Mouse (Mus musculus): Measurements from ENCODE around the gene Aldh3b2. TPM values are rescaled to one million over a fixed set of nuclear protein-coding genes. Genes with fewer than 3 reads are reported as not detected.
"Not testable (repeated sequence)": the region's sequence is repeated elsewhere in the genome, so short reads cannot be mapped to it uniquely, and the experiment has no call there.

The Aldh3b2 gene
- polyA plus RNA-seq, 1 experiment from 2014 or later = 2.0 TPM

- Histone ChIP-seq H3K27me3 (ENCODE audit: insufficient read depth, poor library complexity, severe bottlenecking) (no peaks in the 10 kb centered on the region; the same call in 1 of the 2 replicates), H3K4me1 (replicated peaks) (0 out of 2 replicates have a peak, but pooled peaks cover 9% of the 10 kb centered on the region), H3K27ac (no peak overlapping the region), H3K4me3 (no peak overlapping the region), H3K9me3 (no peaks in the 10 kb centered on the region), H3K36me3 (no peaks in the 10 kb centered on the region)
- 62% methylated on average over 1 of the region's 1 CpGs for WGBS
- DNase-seq (ENCODE audit: low spot score) = no peak
Measured at GRCm38 (mm10) chr19:3952099-3952498, 20.0 kb upstream of the Aldh3b2 start.

GRCm38 (mm10) chr19:3955033-3955432, 17.1 kb upstream of the Aldh3b2 start:
- 86% methylated on average over 3 of the region's 3 CpGs for WGBS

GRCm38 (mm10) chr19:3955804-3956203, 16.3 kb upstream of the Aldh3b2 start:
- Histone ChIP-seq H3K27me3 (ENCODE audit: insufficient read depth, poor library complexity, severe bottlenecking) (no peaks in the 10 kb centered on the region), H3K36me3 (no peaks in the 10 kb centered on the region), H3K4me1 (replicated peaks) (0 out of 2 replicates have a peak, but pooled peaks cover 3% of the 10 kb centered on the region), H3K27ac (no peak overlapping the region), H3K4me3 (no peak overlapping the region), H3K9me3 (no peaks in the 10 kb centered on the region)
- WGBS = 61% methylated on average over 4 of the region's 4 CpGs
- DNase-seq (ENCODE audit: low spot score) = no peak

More at GRCm38 (mm10) chr19:3955033-3955432, 17.1 kb upstream of the Aldh3b2 start:
- Histone ChIP-seq H3K4me3 (no peak overlapping the region), H3K4me1 (replicated peaks) (0 out of 2 replicates have a peak, but pooled peaks cover 3% of the 10 kb centered on the region), H3K9me3 (no peaks in the 10 kb centered on the region), H3K27ac (no peak overlapping the region), H3K27me3 (ENCODE audit: insufficient read depth, poor library complexity, severe bottlenecking) (no peaks in the 10 kb centered on the region), H3K36me3 (no peaks in the 10 kb centered on the region)
- no peak for DNase-seq (ENCODE audit: low spot score)

GRCm38 (mm10) chr19:3957296-3958036, 14.7 kb upstream of the Aldh3b2 start:
- not testable (repeated sequence) for H3K36me3 ChIP-seq; H3K27me3 ChIP-seq (ENCODE audit: insufficient read depth, poor library complexity, severe bottlenecking); H3K27ac ChIP-seq; H3K4me3 ChIP-seq; DNase-seq (ENCODE audit: low spot score); H3K4me1 ChIP-seq (replicated peaks); H3K9me3 ChIP-seq
- WGBS = 84% methylated on average over 5 of the region's 5 CpGs

- H3K36me3 ChIP-seq = no peaks in the 10 kb centered on the region
- H3K4me1 ChIP-seq (replicated peaks) = 0 out of 2 replicates have a peak, but pooled peaks cover 3% of the 10 kb centered on the region
- DNase-seq (ENCODE audit: low spot score) = no peak
- H3K9me3 ChIP-seq = no peaks in the 10 kb centered on the region
- WGBS = 79% methylated on average over 4 of the region's 4 CpGs
- H3K27ac ChIP-seq = no peak within 1 kb of the TSS
- H3K27me3 ChIP-seq (ENCODE audit: insufficient read depth, poor library complexity, severe bottlenecking) = no peaks in the 10 kb centered on the region
- no peak within 1 kb of the TSS for H3K4me3 ChIP-seq
Measured at GRCm38 (mm10) chr19:3958470-3958869, 13.7 kb upstream of the Aldh3b2 start, which contains the start of gene Aldh3b3. Gene Aldh3b3 (plus strand): TSS chr19:3958645.

- 0 out of 2 replicates have a peak, but pooled peaks cover 3% of the 10 kb centered on the region for H3K4me1 ChIP-seq (replicated peaks)
- no peak overlapping the region for H3K4me3 ChIP-seq
- no peaks in the 10 kb centered on the region for H3K36me3 ChIP-seq
- DNase-seq (ENCODE audit: low spot score) = no peak
- H3K27me3 ChIP-seq (ENCODE audit: insufficient read depth, poor library complexity, severe bottlenecking) = no peaks in the 10 kb centered on the region
- no peak overlapping the region for H3K27ac ChIP-seq
- H3K9me3 ChIP-seq = no peaks in the 10 kb centered on the region
Measured at GRCm38 (mm10) chr19:3959030-3959429, 13.1 kb upstream of the Aldh3b2 start.

GRCm38 (mm10) chr19:3960211-3960610, 11.9 kb upstream of the Aldh3b2 start:
- no peak for DNase-seq (ENCODE audit: low spot score)
- H3K27me3 ChIP-seq (ENCODE audit: insufficient read depth, poor library complexity, severe bottlenecking) = no peaks in the 10 kb centered on the region
- H3K9me3 ChIP-seq = no peaks in the 10 kb centered on the region
- H3K36me3 ChIP-seq = no peaks in the 10 kb centered on the region
- 85% methylated on average over 5 of the region's 5 CpGs for WGBS
- no peaks in the 10 kb centered on the region for H3K4me1 ChIP-seq (replicated peaks)
- no peak overlapping the region for H3K27ac ChIP-seq
- H3K4me3 ChIP-seq = no peak overlapping the region

GRCm38 (mm10) chr19:3961805-3962204, 10.3 kb upstream of the Aldh3b2 start:
- H3K36me3 ChIP-seq; DNase-seq (ENCODE audit: low spot score); H3K9me3 ChIP-seq; H3K27me3 ChIP-seq (ENCODE audit: insufficient read depth, poor library complexity, severe bottlenecking); H3K27ac ChIP-seq; H3K4me3 ChIP-seq; H3K4me1 ChIP-seq (replicated peaks): not testable (repeated sequence)
- WGBS = 90% methylated on average over 6 of the region's 6 CpGs

- DNase-seq (ENCODE audit: low spot score) = no peak
- WGBS = 12% methylated on average over 2 of the region's 2 CpGs
Measured at GRCm38 (mm10) chr19:3962469-3962868, 9.7 kb upstream of the Aldh3b2 start.

GRCm38 (mm10) chr19:3964030-3964429, 8.1 kb upstream of the Aldh3b2 start:
- H3K27ac ChIP-seq = no peak overlapping the region
- H3K4me1 ChIP-seq (replicated peaks) = peaks cover 6% of the 10 kb centered on the region; the same call in 1 of the 2 replicates
- no peaks in the 10 kb centered on the region for H3K36me3 ChIP-seq
- DNase-seq (ENCODE audit: low spot score) = no peak
- no peak overlapping the region for H3K4me3 ChIP-seq
- no peaks in the 10 kb centered on the region for H3K27me3 ChIP-seq (ENCODE audit: insufficient read depth, poor library complexity, severe bottlenecking)
- 78% methylated on average over 4 of the region's 4 CpGs for WGBS
- H3K9me3 ChIP-seq = no peaks in the 10 kb centered on the region

More at GRCm38 (mm10) chr19:3962469-3962868, 9.7 kb upstream of the Aldh3b2 start:
- H3K4me3 ChIP-seq = no peak overlapping the region
- H3K27me3 ChIP-seq (ENCODE audit: insufficient read depth, poor library complexity, severe bottlenecking) = no peaks in the 10 kb centered on the region
- H3K9me3 ChIP-seq = no peaks in the 10 kb centered on the region
- H3K36me3 ChIP-seq = no peaks in the 10 kb centered on the region
- no peaks in the 10 kb centered on the region for H3K4me1 ChIP-seq (replicated peaks)
- no peak overlapping the region for H3K27ac ChIP-seq

- WGBS = 74% methylated on average over 11 of the region's 11 CpGs
- no peak for DNase-seq (ENCODE audit: low spot score)
- H3K4me3 ChIP-seq = no peak overlapping the region
- no peak overlapping the region for H3K27ac ChIP-seq
- H3K27me3 ChIP-seq (ENCODE audit: insufficient read depth, poor library complexity, severe bottlenecking) = no peaks in the 10 kb centered on the region
- H3K36me3 ChIP-seq = no peaks in the 10 kb centered on the region
- peaks cover 12% of the 10 kb centered on the region for H3K4me1 ChIP-seq (replicated peaks)
- no peaks in the 10 kb centered on the region for H3K9me3 ChIP-seq
Measured at GRCm38 (mm10) chr19:3966330-3967075, 5.6 kb upstream of the Aldh3b2 start.

- Histone ChIP-seq H3K27ac (no peak overlapping the region), H3K4me1 (replicated peaks) (peaks cover 14% of the 10 kb centered on the region), H3K4me3 (no peak overlapping the region), H3K27me3 (ENCODE audit: insufficient read depth, poor library complexity, severe bottlenecking) (no peaks in the 10 kb centered on the region), H3K36me3 (no peaks in the 10 kb centered on the region), H3K9me3 (no peaks in the 10 kb centered on the region)
- no peak for DNase-seq (ENCODE audit: low spot score)
- WGBS = 70% methylated on average over 3 of the region's 3 CpGs
Measured at GRCm38 (mm10) chr19:3967258-3967657, 4.9 kb upstream of the Aldh3b2 start.

- not testable (repeated sequence) for H3K4me3 ChIP-seq; H3K27me3 ChIP-seq (ENCODE audit: insufficient read depth, poor library complexity, severe bottlenecking); H3K36me3 ChIP-seq; H3K9me3 ChIP-seq; DNase-seq (ENCODE audit: low spot score); H3K27ac ChIP-seq
- 91% methylated on average over 6 of the region's 6 CpGs for whole genome bisulfite sequencing
- peaks cover 16% of the 10 kb centered on the region for H3K4me1 ChIP-seq (replicated peaks)
Measured at GRCm38 (mm10) chr19:3974608-3975007, 2.5 kb downstream of the Aldh3b2 start.

All from hindbrain, embryonic 10.5 days (tissue).